Mouse (Mus musculus) stomach, embryonic 16.5 days (tissue): ENCODE measurements around the gene Armc12. TPM values are rescaled to one million over a fixed set of nuclear protein-coding genes. Genes with fewer than 3 reads are reported as not detected.
A peak's percentile ranks its signal among the peaks of the same experiment; 100 is the strongest.

Source experiments
- ATAC-seq: fragments of 200-750 bp; cut with Nextera tagmentation; 2 replicates; pipeline ENCODE4 v1.8.0; 2017; ENCODE audit warnings: moderate number of reproducible peaks, moderate TSS enrichment; ENCODE audit not compliant: insufficient read depth, low FRiP score
- H3K27ac ChIP-seq: fragments of 300-500 bp; sonication (generic); 2 replicates; pipeline ENCODE4 v1.5.1; 2014; ENCODE audit warnings: low read length
- H3K27me3 ChIP-seq: fragments of 300-500 bp; sonication (generic); 2 replicates; pipeline ENCODE4 v1.6.1; 2014; ENCODE audit warnings: low read length, control low read depth, mixed read lengths; ENCODE audit not compliant: control insufficient read depth, insufficient read depth
- H3K36me3 ChIP-seq: fragments of 300-500 bp; sonication (generic); 2 replicates; pipeline ENCODE4 v1.6.1; 2014; ENCODE audit warnings: low read length; ENCODE audit not compliant: control insufficient read depth, insufficient read depth
- H3K4me1 ChIP-seq: fragments of 300-500 bp; sonication (generic); 2 replicates; pipeline ENCODE4 v1.6.1; 2014; ENCODE audit warnings: low read length, control low read depth, mixed read lengths; ENCODE audit not compliant: control insufficient read depth, insufficient read depth
- H3K4me2 ChIP-seq: fragments of 300-500 bp; sonication (generic); 2 replicates; pipeline ENCODE4 v1.6.1; 2014; ENCODE audit warnings: low read depth, low read length, mixed read lengths
- H3K4me3 ChIP-seq: fragments of 300-500 bp; sonication (generic); replicated peaks from 2 replicates; pipeline ENCODE4 v1.5.1; 2014; ENCODE audit warnings: mild to moderate bottlenecking, low read length
- H3K9ac ChIP-seq: fragments of 300-500 bp; sonication (generic); 2 replicates; pipeline ENCODE4 v1.6.1; 2014; ENCODE audit warnings: low read length
- H3K9me3 ChIP-seq: fragments of 300-500 bp; sonication (generic); replicated peaks from 2 replicates; pipeline ENCODE4 v1.6.1; 2016; ENCODE audit warnings: low read length, control low read depth; ENCODE audit not compliant: control insufficient read depth
- WGBS: fragments of 180-500 bp; shearing (Covaris S2); extraction: QIAGEN DNeasy Blood & Tissue Kit; methylation state at CpG from one replicate; pipeline ENCODE4 v1.1.7; 2014; 5-methylcytosine and 5-hydroxymethylcytosine counted together
- polyA plus RNA-seq: library from polyadenylated mRNA; unstranded; fragments of >200 nt; fragmentation: Nextera tagmentation; extraction: Ambion mirVana; gene quantifications from 2 replicates; pipeline ENCODE4 v1.2.1, GENCODE M21; 2015

Armc12 gene
- polyA plus RNA-seq, 1 experiment from 2014 or later = not detected

DNA sequence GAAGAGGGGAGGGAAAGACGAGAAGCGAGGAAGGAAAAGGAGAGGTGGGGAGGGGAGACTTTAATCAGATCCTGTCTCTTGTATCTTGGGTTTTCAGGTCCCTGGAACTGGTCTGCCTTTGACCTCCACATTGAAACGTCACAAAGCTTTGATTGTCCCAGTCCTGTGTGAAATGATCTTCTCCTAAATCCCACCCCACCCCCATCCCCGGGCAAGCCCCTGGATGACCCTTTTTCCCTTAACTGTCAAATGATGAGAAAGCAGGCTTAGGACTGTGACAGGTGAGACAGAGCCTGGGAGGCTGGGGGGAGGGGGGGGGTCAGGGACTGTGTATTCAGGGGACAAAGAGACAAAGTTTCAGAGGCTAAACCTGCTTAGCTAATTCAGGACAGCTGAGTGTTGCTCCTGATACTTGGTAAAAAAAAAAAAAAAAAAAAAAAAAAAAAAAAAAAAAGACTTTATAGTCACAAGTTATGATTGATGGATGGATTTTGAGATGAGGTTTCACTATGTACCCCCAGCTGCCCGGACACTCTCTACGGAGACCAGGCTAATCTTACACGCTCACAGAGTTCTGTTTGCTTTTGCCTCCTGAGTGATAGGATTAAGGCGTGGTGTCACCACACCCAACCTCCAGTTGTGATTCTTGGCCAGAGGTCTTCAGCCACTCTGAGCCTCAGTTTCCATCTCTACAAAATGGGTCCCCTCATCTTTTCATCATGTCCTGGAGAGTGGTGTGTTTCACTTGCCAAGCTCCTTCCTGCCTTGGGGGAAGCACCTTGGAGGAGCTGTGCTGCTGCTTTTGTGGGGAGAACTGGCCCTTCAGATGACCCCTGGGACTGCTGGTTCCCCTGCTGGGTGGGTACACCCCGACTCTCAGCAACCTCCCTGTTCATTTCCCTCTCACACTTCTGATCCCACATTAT lies 18.7 kb upstream of the Armc12 start:
- Histone ChIP-seq H3K36me3 (no peaks in the 10 kb centered on the region), H3K27me3 (no peaks in the 10 kb centered on the region), H3K27ac (peak overlapping the region; percentile 39), H3K4me1 (peaks cover 46% of the 10 kb centered on the region), H3K4me2 (0 out of 2 replicates have a peak overlapping the region, but pooled peaks have one; percentile 12), H3K4me3 (no peak overlapping the region), H3K9ac (peak overlapping the region; percentile 21; the same call in 1 of the 2 replicates), H3K9me3 (no peaks in the 10 kb centered on the region)
- ATAC-seq = no peak
- WGBS = 37% methylated on average over 9 of the region's 9 CpGs

GRCm38 (mm10) chr17:28512696-28513095 lies 17.9 kb upstream of the Armc12 start:
- ATAC-seq = 0 out of 2 replicates have a peak, but pooled peaks have one; percentile 39
- Histone ChIP-seq H3K4me3 (no peak overlapping the region), H3K4me1 (peaks cover 46% of the 10 kb centered on the region), H3K9ac (peak overlapping the region; percentile 38; the same call in 1 of the 2 replicates), H3K4me2 (no peak overlapping the region), H3K27ac (peak overlapping the region; percentile 39), H3K9me3 (no peaks in the 10 kb centered on the region), H3K27me3 (no peaks in the 10 kb centered on the region), H3K36me3 (no peaks in the 10 kb centered on the region)
- 25% methylated on average over 6 of the region's 6 CpGs for WGBS

- peak overlapping the region; percentile 62; the same call in 1 of the 2 replicates for H3K27ac ChIP-seq
- 48% methylated on average over 1 of the region's 1 CpGs for WGBS
- H3K9me3 ChIP-seq = no peaks in the 10 kb centered on the region
- ATAC-seq = no peak
- H3K36me3 ChIP-seq = no peaks in the 10 kb centered on the region
- H3K4me1 ChIP-seq = peaks cover 49% of the 10 kb centered on the region
- no peak overlapping the region for H3K4me2 ChIP-seq
- no peak overlapping the region for H3K4me3 ChIP-seq
- no peak overlapping the region for H3K9ac ChIP-seq
- no peaks in the 10 kb centered on the region for H3K27me3 ChIP-seq
These were observed 17.3 kb upstream of the Armc12 start for GRCm38 (mm10) chr17:28513337-28513736.

DNA sequence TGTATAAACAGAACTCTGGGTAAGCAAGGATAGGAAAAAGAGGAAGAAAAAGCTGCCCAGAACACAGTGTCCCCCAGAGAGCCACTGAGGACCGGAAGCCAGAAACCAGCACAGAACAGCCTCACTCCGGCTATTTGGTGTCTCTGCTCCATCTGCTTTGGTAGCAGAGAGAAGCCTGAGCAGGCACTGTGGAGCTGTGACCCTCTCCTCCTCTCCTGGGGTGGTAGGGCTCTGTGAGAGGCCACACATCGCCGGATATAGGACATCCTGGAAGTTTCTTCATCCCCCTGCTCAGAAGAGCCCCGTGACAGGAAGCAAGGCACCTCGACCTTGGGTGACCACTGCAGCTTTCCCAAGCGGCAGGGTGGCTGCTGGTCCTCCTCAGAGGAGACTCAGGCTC lies 16.8 kb upstream of the Armc12 start:
- 56% methylated on average over 7 of the region's 7 CpGs for WGBS
- peaks cover 54% of the 10 kb centered on the region for H3K4me1 ChIP-seq
- no peaks in the 10 kb centered on the region for H3K36me3 ChIP-seq
- H3K27me3 ChIP-seq = no peaks in the 10 kb centered on the region
- H3K9me3 ChIP-seq = no peaks in the 10 kb centered on the region
- ATAC-seq = no peak
- no peak overlapping the region for H3K4me3 ChIP-seq
- H3K9ac ChIP-seq = no peak overlapping the region
- H3K4me2 ChIP-seq = no peak overlapping the region
- peak overlapping the region; percentile 62; the same call in 1 of the 2 replicates for H3K27ac ChIP-seq

DNA sequence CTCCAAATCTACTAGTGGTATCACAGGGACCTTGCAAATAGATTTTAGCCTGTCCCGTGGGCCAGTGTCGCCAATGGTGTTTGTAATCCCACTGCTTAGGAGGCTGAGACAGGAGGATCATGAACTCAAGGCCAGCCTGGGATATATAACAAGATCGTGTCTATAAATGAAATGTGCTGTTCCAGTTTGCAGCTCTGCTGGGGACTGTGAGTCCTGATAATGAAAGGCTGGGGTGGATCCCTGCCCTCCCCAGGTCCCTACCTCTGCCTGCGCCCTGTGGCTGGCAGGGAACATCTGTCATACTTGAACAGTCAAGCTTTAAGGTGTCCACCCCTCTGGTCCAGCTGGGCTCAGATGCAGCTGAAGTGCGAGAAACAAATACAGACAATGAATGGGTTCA lies 16.1 kb upstream of the Armc12 start:
- 72% methylated on average over 5 of the region's 5 CpGs for WGBS

GRCm38 (mm10) chr17:28515431-28516341 lies 14.9 kb upstream of the Armc12 start:
- peak overlapping the region; percentile 46 for H3K27ac ChIP-seq
- H3K4me2 ChIP-seq = no peak overlapping the region
- H3K9ac ChIP-seq = peak overlapping the region; percentile 48
- peaks cover 51% of the 10 kb centered on the region for H3K4me1 ChIP-seq
- H3K4me3 ChIP-seq = no peak overlapping the region
- WGBS = 55% methylated on average over 10 of the region's 10 CpGs
- H3K27me3 ChIP-seq = no peaks in the 10 kb centered on the region
- peak; percentile 20; the same call in 1 of the 2 replicates for ATAC-seq
- no peaks in the 10 kb centered on the region for H3K9me3 ChIP-seq
- no peaks in the 10 kb centered on the region for H3K36me3 ChIP-seq

More for the DNA sequence above, 16.1 kb upstream of the Armc12 start:
- peaks cover 56% of the 10 kb centered on the region for H3K4me1 ChIP-seq
- H3K4me2 ChIP-seq = no peak overlapping the region
- no peak overlapping the region for H3K27ac ChIP-seq
- no peak for ATAC-seq
- no peaks in the 10 kb centered on the region for H3K9me3 ChIP-seq
- H3K27me3 ChIP-seq = no peaks in the 10 kb centered on the region
- no peaks in the 10 kb centered on the region for H3K36me3 ChIP-seq
- H3K9ac ChIP-seq = no peak overlapping the region
- no peak overlapping the region for H3K4me3 ChIP-seq

- Histone ChIP-seq H3K9me3 (no peaks in the 10 kb centered on the region), H3K27me3 (no peaks in the 10 kb centered on the region; the same call in 1 of the 2 replicates), H3K4me3 (peak overlapping the region; percentile 52), H3K9ac (no peak overlapping the region), H3K4me2 (peak overlapping the region; percentile 96; the same call in 1 of the 2 replicates), H3K36me3 (no peaks in the 10 kb centered on the region), H3K4me1 (peaks cover 41% of the 10 kb centered on the region), H3K27ac (peak overlapping the region; percentile 95)
- WGBS = 67% methylated on average over 4 of the region's 4 CpGs
- ATAC-seq = no peak
These were observed 13.7 kb upstream of the Armc12 start for GRCm38 (mm10) chr17:28516881-28517280.

DNA sequence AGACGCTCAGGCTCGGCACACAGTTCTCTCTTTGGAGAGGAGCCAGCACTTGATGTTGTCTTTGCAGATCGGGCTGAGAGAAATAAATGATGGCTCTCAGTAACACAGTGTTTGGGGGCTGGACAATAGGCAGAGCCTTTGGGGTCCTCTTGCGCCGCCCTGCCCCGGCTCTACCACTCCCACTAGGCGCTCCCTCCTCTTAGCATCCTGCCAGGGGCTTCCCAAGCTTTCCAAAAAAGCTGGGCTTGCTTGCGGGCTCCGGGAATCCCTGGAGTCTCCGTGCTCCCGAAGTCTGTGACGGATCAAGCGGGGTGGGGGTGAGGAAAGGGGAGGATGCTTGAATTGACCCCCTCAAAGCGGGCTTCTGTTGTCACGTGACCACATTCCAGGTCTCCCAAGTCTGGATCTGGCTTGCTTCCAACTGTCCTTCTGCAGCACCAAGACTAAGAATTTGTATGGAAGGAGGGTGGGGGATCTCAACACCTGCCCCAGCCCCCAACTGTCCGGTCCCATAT lies 13.1 kb upstream of the Armc12 start, which contains the start of gene Fkbp5:
Gene Fkbp5, minus strand, starts transcription at position 87 of the 515 bp plus-strand sequence.
- peak within 1 kb of the TSS; percentile 95 for H3K27ac ChIP-seq
- peak within 1 kb of the TSS; percentile 96 for H3K4me2 ChIP-seq
- H3K27me3 ChIP-seq = no peaks in the 10 kb centered on the region; the same call in 1 of the 2 replicates
- no peaks in the 10 kb centered on the region for H3K36me3 ChIP-seq
- peak; percentile 55 for ATAC-seq
- H3K4me3 ChIP-seq = peak within 1 kb of the TSS; percentile 52
- H3K9me3 ChIP-seq = no peaks in the 10 kb centered on the region
- H3K4me1 ChIP-seq = peaks cover 40% of the 10 kb centered on the region
- WGBS = 4% methylated on average over 16 of the region's 16 CpGs
- H3K9ac ChIP-seq = peak within 1 kb of the TSS; percentile 78
